Mouse (Mus musculus): ENCODE data around the gene Gm15517.
"Not testable (repeated sequence)": the region's sequence is repeated elsewhere in the genome, so short reads cannot be mapped to it uniquely, and the experiment has no call there.

Gene Gm15517

DNA sequence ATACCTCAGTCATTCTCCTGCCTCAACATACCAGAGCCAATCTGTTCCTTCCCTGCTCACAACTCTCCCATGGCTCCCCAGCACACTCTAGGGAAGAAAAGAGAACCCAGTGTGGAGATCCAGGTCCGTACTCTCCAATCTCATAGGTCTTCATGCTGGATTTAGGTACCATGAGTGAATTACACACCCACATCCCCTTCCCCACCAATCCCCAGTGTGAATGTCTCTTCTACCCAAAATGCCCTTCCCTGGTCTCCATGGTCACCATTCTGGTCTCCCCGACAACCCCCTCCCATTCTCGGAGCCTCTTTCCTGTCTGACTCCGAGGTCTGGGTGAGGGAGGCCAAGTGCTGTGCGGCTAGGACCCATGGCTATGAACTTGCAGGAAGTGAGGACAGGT is at the start of gene Gm15517:
TSS of gene Gm15517 (plus strand) at position 301 of the 400 bp plus-strand sequence.
- DNase-seq (ENCODE audit: low spot score) = no peak

DNA sequence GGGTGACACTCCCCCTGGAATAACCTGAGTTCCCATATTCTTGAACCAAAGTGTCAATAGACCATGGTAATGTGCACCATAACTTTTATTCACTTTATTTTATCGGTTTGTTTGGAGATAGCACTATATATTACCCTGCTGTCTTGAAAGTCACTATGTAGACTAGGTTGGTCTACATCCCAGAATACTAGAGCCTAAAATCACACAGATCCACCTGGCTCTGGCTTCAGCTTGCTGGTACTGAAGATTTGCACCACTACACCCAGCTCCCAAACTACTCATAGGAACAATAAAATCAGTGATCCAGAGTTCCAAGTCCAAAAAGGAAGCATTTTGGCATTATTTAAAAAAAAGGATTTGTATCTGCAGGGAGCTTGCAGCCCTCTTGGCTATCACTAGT is 45.6 kb upstream of the Gm15517 start, which contains the start of gene Klk1b5:
TSS of gene Klk1b5 (plus strand) at position 301 of the 400 bp plus-strand sequence.
- no peak for DNase-seq (ENCODE audit: low spot score)

DNA sequence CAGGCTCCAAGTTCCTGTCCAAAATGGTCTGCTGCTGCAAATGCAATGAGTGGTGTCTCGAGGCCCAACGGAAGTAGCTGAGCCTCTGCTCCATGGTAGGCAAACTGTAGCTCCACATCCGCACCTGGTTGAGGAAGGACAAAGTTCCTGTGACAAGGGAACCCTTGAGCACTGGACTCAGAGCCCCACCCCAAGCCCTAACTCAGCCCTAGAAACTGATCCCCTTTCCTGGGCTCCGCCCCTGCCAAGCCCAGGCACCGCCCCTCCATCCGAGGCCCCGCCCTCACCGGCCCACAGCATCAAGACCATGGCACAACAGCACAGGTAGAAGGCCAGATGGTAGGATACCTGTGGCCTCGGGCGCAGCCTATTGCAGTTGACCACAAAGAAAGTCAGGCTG is 39.6 kb upstream of the Gm15517 start:
- not testable (repeated sequence) for DNase-seq (ENCODE audit: low spot score)

GRCm38 (mm10) chr7:44222335-44222734 is 38.9 kb upstream of the Gm15517 start:
- not testable (repeated sequence) for DNase-seq (ENCODE audit: low spot score)

- no peak for DNase-seq (ENCODE audit: low spot score)
Observed at GRCm38 (mm10) chr7:44225076-44225475, 36.2 kb upstream of the Gm15517 start, which contains the start of gene Klk1. Klk1 (plus strand) TSS chr7:44225360.

DNA sequence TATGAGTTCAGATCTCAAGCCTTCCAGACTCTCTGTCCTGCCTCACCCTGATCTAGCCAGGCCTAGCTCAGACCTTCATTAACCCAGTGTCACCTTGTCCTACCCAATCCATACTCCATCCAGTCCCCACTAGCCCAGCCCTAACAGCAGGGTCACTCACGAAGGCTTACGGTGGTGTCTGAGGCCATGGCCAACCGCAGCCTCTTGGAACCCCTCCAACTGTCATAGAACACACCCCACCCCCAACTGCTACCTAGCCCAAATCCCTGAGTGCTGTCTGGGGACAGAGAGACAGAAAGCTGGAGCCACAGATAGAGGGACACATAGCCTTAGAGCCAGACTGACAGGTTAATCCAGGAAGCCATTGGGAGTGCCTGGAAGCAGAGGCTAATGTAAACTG is 25.3 kb upstream of the Gm15517 start, which contains the start of gene Gm36864:
TSS of gene Gm36864 (plus strand) at position 269 of the 400 bp plus-strand sequence.
- no peak for DNase-seq (ENCODE audit: low spot score)

GRCm38 (mm10) chr7:44239913-44240312 is 21.3 kb upstream of the Gm15517 start:
- no peak for DNase-seq (ENCODE audit: low spot score)

GRCm38 (mm10) chr7:44240712-44241111 is 20.5 kb upstream of the Gm15517 start:
- DNase-seq (ENCODE audit: low spot score) = no peak

- DNase-seq (ENCODE audit: low spot score) = no peak
Observed at GRCm38 (mm10) chr7:44241163-44241562, 20.1 kb upstream of the Gm15517 start.

DNA sequence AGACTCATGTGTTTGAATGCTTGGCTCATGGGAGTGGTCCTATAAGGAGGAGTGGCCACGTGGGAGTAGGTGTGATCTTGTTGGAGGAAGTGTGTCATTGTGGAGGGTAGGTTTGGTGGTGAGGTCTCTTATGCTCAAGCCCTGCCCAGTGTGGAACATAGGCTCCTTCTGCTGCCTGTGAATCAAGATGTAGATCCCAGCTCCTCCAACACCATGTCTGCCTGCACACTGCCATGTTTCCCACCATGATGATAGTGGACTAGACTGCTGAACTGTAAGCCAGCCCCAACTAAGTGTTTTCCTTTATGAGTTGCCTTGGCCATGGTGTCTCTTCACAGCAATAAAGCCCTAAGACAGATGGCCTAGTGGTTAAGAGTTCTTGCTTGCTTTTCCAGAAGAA is 17.2 kb upstream of the Gm15517 start:
- DNase-seq (ENCODE audit: low spot score) = no peak

- DNase-seq (ENCODE audit: low spot score) = peak; percentile 97
Observed at GRCm38 (mm10) chr7:44246055-44246983, 14.9 kb upstream of the Gm15517 start, which contains the start of the genes 1700028J19Rik and 2410002F23Rik. 1700028J19Rik (minus strand) TSS chr7:44246695. 2410002F23Rik (plus strand) TSS chr7:44246722.

DNA sequence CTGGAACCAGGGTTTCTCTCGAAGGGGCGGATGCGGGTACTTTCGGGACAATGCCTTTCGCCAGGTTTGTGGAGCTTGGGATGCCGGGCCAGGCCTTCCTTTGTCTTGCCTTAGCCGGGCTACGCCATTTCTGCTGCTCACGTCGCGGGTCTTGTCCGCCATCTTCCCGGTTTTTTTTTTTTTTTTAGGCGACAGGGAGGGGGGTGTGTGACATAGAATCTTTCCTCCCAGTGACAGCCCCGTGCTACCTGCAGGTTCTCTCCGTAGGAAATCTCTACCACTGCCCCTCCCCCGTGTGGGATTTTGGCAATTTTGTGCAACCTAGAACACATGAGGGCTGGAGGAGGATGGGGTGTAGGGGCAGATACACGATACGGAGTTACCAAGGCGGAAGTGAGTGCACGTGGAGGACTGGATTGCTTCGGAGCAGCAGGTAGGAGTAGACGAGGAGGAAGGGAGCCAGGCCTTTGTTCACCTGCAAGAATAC is 14.2 kb upstream of the Gm15517 start:
- DNase-seq (ENCODE audit: low spot score) = peak; percentile 77

- no peak for DNase-seq (ENCODE audit: low spot score)
Observed at GRCm38 (mm10) chr7:44247971-44248370, 13.3 kb upstream of the Gm15517 start.

DNA sequence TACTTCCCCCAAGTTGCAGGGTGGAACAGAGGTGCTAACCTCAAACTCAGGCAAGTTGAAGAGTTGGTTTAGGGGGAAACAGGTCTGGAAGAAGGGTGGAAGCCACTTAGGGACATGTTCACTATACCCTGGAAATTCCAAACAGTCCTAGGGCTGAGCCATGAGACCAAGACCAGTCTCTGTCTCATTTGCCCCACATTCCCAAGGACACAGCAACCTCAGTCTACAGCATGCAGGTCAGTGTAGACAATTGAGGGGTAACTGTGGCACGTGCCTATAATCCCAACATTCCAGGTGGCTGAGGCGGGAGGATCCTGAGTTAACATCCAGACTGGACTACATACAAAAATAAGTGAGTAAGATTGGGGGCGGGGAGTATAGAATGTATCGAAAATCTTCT is 12.0 kb upstream of the Gm15517 start:
- no peak for DNase-seq (ENCODE audit: low spot score)

DNA sequence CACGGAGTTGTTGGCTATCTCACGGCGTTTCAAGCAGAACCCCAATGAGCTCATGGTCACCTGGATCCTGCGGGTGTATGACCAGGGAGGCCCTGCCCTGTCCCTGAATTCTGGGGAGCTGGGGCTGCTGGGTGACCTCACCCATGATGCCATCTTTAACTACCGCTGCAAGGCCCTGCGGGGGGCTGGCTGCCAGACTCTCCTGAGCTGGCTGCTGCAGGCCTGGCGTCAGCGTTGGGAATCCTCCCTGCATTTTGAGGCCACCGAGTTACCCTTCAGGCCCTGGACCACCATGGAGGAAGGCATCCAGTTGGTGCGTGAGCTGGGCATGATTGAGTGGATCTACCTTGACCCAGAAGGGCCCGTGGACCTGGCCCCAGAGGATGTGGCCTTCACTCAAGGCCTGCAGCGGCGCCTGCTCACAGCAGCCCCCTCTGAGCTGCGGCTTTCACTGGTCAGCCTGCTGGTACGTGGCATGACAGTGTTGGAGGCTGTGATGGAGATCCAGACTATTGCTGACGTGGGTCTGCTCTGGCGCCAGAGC is 10.4 kb upstream of the Gm15517 start:
- DNase-seq (ENCODE audit: low spot score) = peak; percentile 57

DNA sequence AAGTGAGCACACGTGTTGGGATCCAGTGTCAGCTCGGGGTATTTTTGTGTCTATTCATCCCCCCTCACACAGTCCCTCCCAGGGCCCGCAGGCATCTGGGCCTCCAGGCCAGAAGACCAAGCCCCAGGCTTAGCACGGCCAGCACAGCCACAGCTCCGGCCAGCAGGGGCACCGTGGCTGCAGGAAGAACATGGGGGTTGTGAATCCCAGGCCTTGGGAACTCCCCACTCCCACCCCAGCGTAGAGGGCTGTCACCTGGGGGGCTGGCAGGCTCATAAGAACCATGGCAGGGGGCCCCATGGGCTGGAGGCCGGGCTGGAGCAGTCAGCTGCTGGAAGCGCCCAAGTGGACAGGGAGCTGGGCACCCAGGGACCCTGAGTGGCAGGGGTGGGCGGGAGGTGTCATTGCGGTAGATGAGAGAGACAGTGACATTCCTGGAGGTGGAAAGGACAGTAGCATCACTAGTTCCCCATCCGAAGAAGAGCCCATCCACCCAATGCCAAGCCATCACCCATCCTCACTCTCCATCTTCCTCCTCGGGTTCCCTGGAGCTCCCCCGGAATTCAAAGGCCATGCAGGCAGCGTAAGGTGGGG is 8.1 kb upstream of the Gm15517 start:
- peak; percentile 61 for DNase-seq (ENCODE audit: low spot score)

- DNase-seq (ENCODE audit: low spot score) = peak; percentile 59
Observed at GRCm38 (mm10) chr7:44254930-44255329, 6.3 kb upstream of the Gm15517 start.

DNA sequence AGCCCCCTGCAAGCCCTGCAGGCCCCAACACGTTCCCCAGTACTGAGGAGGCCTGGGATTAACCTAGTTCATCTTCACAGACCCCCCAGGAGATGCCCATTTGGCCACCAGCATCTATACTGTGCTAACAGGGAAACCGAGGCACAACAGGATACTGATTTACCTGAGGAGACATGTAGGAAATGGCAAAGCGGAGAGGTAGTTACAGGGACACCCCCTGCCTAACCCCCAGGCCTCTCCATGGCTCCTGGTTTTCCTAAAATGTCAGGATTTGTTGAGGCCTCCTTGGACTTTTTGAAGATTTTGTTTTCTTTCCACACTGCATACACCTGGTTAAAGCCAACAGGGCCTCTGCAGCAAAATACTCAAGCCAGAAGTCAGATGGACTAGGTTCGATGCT is 4.0 kb upstream of the Gm15517 start, which contains the start of gene Acp4:
TSS of gene Acp4 (minus strand) at position 101 of the 400 bp plus-strand sequence.
- DNase-seq (ENCODE audit: low spot score) = no peak

- no peak for DNase-seq (ENCODE audit: low spot score)
Observed at GRCm38 (mm10) chr7:44260410-44260809, 837 bp upstream of the Gm15517 start.

- peak; percentile 96 for DNase-seq (ENCODE audit: low spot score)
Observed at GRCm38 (mm10) chr7:44262791-44263643, 1.8 kb downstream of the Gm15517 start.

DNA sequence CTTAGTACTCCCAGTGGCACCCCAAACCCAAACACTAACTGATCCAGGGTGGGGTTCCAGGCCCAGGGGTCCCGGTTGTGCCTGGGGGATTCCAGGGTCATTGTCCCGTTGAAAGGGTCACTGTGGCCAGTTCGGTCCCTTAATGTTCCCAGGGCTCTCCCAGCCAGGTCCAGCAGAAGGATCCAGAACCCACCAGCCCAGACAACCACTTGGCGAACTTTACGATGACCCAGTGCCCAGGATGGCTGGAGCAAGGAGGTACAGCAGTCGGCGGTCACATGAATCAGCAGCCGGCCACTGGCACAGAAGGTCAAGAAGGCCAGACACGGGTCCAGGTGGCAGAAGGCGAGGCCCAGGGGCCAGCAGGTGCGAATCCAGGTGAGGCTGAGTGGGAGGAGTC is 6.9 kb downstream of the Gm15517 start:
- no peak for DNase-seq (ENCODE audit: low spot score)
